Mouse (Mus musculus) kidney, postnatal 0 days (tissue): ENCODE measurements around the gene Dnm2. TPM values are rescaled to one million over a fixed set of nuclear protein-coding genes. Genes with fewer than 3 reads are reported as not detected.
"Not testable (repeated sequence)": the region's sequence is repeated elsewhere in the genome, so short reads cannot be mapped to it uniquely, and the experiment has no call there.

ENCODE experiments used
- ATAC-seq: fragments of 200-750 bp; cut with Nextera tagmentation; replicated peaks from 2 replicates; pipeline ENCODE4 v1.8.0; 2017; ENCODE audit warnings: low read depth, moderate number of reproducible peaks, moderate TSS enrichment, moderate library complexity; ENCODE audit not compliant: low FRiP score
- DNase-seq: peaks from one replicate; pipeline ENCODE4 v3.0.0-alpha.2; 2016; ENCODE audit warnings: low spot score
- H3K27ac ChIP-seq: fragments of 300-500 bp; sonication (generic); 2 replicates; pipeline ENCODE4 v1.5.1; 2014; ENCODE audit warnings: mild to moderate bottlenecking
- H3K27me3 ChIP-seq: fragments of 300-500 bp; sonication (generic); 2 replicates; pipeline ENCODE4 v1.6.1; 2014; ENCODE audit warnings: low read length, mixed read lengths; ENCODE audit not compliant: insufficient read depth
- H3K36me3 ChIP-seq: fragments of 300-500 bp; sonication (generic); 2 replicates; pipeline ENCODE4 v1.6.1; 2014; ENCODE audit warnings: low read length, mixed read lengths; ENCODE audit not compliant: insufficient read depth
- H3K4me1 ChIP-seq: fragments of 300-500 bp; sonication (generic); replicated peaks from 2 replicates; pipeline ENCODE4 v1.6.1; 2014; ENCODE audit warnings: antibody characterized with exemption, low read length, mixed read lengths; ENCODE audit not compliant: insufficient read depth
- H3K4me2 ChIP-seq: fragments of 300-500 bp; sonication (generic); 2 replicates; pipeline ENCODE4 v1.6.1; 2014; ENCODE audit warnings: mild to moderate bottlenecking, low read length, moderate library complexity, mixed read lengths
- H3K4me3 ChIP-seq: fragments of 300-500 bp; sonication (generic); replicated peaks from 2 replicates; pipeline ENCODE4 v1.5.1; 2014; ENCODE audit warnings: low read depth, low read length
- H3K9ac ChIP-seq: fragments of 300-500 bp; sonication (generic); 2 replicates; pipeline ENCODE4 v1.6.1; 2014; ENCODE audit warnings: low read depth, low read length
- H3K9me3 ChIP-seq: fragments of 300-500 bp; sonication (generic); replicated peaks from 2 replicates; pipeline ENCODE4 v1.6.1; 2016; ENCODE audit warnings: low read length, inconsistent platforms, mixed read lengths
- CTCF ChIP-seq: IDR thresholded peaks from 2 replicates; pipeline ENCODE4 v1.5.1; 2016; ENCODE audit warnings: antibody characterized with exemption, low read depth, mild to moderate bottlenecking, moderate library complexity
- WGBS: fragments of 180-500 bp; shearing (Covaris S2); extraction: QIAGEN DNeasy Blood & Tissue Kit; methylation state at CpG from one replicate; pipeline ENCODE4 v1.1.7; 2014; 5-methylcytosine and 5-hydroxymethylcytosine counted together
- polyA plus RNA-seq: library from polyadenylated mRNA; unstranded; fragments of >200 nt; fragmentation: Nextera tagmentation; extraction: Ambion mirVana; gene quantifications from 2 replicates; pipeline ENCODE4 v1.2.1, GENCODE M21; 2015

Dnm2 gene
- polyA plus RNA-seq, 1 experiment from 2014 or later, result 68.0 TPM

DNA sequence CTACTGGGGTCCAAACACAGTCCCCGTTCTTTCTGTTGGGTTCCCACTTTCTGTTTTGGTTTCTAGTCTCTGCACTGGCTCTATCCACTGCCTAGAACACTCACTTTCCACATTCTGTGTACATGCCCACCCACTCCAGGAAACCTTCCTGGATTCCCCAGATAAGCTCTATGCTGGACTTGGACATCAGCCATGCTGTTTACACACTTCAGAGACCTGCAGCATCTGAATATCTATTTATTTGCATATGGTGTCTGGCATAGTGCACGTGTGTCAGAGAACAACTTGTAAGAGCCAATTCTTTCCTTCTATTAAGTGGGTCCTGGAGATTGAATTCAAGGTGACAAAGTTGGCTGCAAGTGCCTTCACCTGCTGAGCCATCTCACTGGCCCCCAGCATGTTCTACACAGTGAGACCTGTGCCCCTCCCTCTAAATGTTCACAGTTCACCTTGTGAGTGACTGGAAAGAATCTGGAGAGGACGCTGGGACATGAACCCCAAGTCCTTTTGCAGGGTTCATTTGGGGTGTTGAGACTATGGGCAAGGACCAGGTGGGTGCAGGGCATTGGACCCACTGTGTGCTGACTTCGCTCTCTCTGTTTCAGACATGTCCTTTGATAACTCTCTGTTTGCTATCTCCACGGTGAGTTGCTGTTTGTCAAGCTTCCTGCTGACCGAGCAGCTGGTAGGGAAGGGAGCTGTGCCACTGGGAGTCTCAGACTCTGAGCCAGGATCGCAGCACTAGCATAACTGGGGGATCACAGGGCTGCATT lies 115.5 kb downstream of the Dnm2 start:
- Histone ChIP-seq H3K9me3 (no peaks in the 10 kb centered on the region), H3K4me3 (no peak overlapping the region), H3K27ac (no peak overlapping the region), H3K27me3 (no peaks in the 10 kb centered on the region), H3K4me1 (0 out of 2 replicates have a peak, but pooled peaks cover 4% of the 10 kb centered on the region), H3K9ac (no peak overlapping the region), H3K4me2 (no peak overlapping the region), H3K36me3 (no peaks in the 10 kb centered on the region)
- DNase-seq (no peak), ATAC-seq (no peak)
- no peak for TF ChIP-seq CTCF
- WGBS, result 79% methylated on average over 7 of the region's 7 CpGs

GRCm38 (mm10) chr9:21542001-21542400 lies 117.3 kb downstream of the Dnm2 start:
- not testable (repeated sequence) for H3K36me3 ChIP-seq, ATAC-seq, H3K4me1 ChIP-seq, DNase-seq, H3K4me3 ChIP-seq, H3K9ac ChIP-seq, H3K27ac ChIP-seq, H3K27me3 ChIP-seq, H3K9me3 ChIP-seq, H3K4me2 ChIP-seq
- 97% methylated on average over 2 of the region's 2 CpGs for WGBS

GRCm38 (mm10) chr9:21545351-21545915 lies 120.7 kb downstream of the Dnm2 start:
- Histone ChIP-seq H3K4me1 (peaks cover 15% of the 10 kb centered on the region), H3K4me2 (peak overlapping the region; percentile 87), H3K36me3 (no peaks in the 10 kb centered on the region; the same call in 1 of the 2 replicates), H3K4me3 (peak overlapping the region; percentile 51), H3K27ac (peak overlapping the region; percentile 97), H3K27me3 (no peaks in the 10 kb centered on the region), H3K9ac (peak overlapping the region; percentile 61), H3K9me3 (no peaks in the 10 kb centered on the region)
- peak; percentile 86 for DNase-seq
- no peak for TF ChIP-seq CTCF
- peak; percentile 74 for ATAC-seq
- 8% methylated on average over 9 of the region's 9 CpGs for WGBS

- under 1% methylated on average over 64 of the region's 67 CpGs for WGBS
- TF ChIP-seq CTCF, result peak; percentile 67
- ATAC-seq, result peak; percentile 93
These were observed 121.4 kb downstream of the Dnm2 start for GRCm38 (mm10) chr9:21545916-21546788.

GRCm38 (mm10) chr9:21546789-21547074 lies 122.0 kb downstream of the Dnm2 start, which contains the start of gene Carm1:
TSS of gene Carm1 (plus strand) at chr9:21546894.
- Histone ChIP-seq H3K4me3 (peak within 1 kb of the TSS; percentile 73), H3K9ac (peak within 1 kb of the TSS; percentile 96), H3K36me3 (no peaks in the 10 kb centered on the region; the same call in 1 of the 2 replicates), H3K4me2 (peak within 1 kb of the TSS; percentile 87), H3K9me3 (no peaks in the 10 kb centered on the region), H3K27ac (peak within 1 kb of the TSS; percentile 97), H3K27me3 (no peaks in the 10 kb centered on the region), H3K4me1 (peaks cover 15% of the 10 kb centered on the region)
- no peak for DNase-seq
- no peak for ATAC-seq
- TF ChIP-seq CTCF, result no peak
- 0% methylated on average over 37 of the region's 52 CpGs for WGBS

More at GRCm38 (mm10) chr9:21545916-21546788, 121.4 kb downstream of the Dnm2 start:
- Histone ChIP-seq H3K27ac (peak overlapping the region; percentile 97), H3K36me3 (no peaks in the 10 kb centered on the region; the same call in 1 of the 2 replicates), H3K9me3 (no peaks in the 10 kb centered on the region), H3K27me3 (no peaks in the 10 kb centered on the region), H3K4me1 (peaks cover 15% of the 10 kb centered on the region), H3K4me3 (peak overlapping the region; percentile 51), H3K4me2 (peak overlapping the region; percentile 87), H3K9ac (peak overlapping the region; percentile 96)
- peak; percentile 99 for DNase-seq
